Mouse (Mus musculus) urinary bladder, postnatal 4 days (tissue): ENCODE measurements around the gene Fam219a.

Experiments
- DNase-seq, 2 experiments: peaks; one replicate each; pipeline ENCODE4 v3.0.0; 2021 to 2022; ENCODE audit warnings: low spot score in 2 of 2

The Fam219a gene

GRCm38 (mm10) chr4:41470051-41470683 lies 99.2 kb downstream of the Fam219a start:
- no peak for DNase-seq

GRCm38 (mm10) chr4:41469199-41469598 lies 100.1 kb downstream of the Fam219a start:
- no peak for DNase-seq

GRCm38 (mm10) chr4:41468396-41469080 lies 100.8 kb downstream of the Fam219a start:
- DNase-seq: no peak
